Mouse (Mus musculus) liver, adult 2 months (tissue): Measurements from ENCODE around the gene Rarb.

Experiments used
- CTCF ChIP-seq: fragments of 200-500 bp; IDR thresholded peaks from 2 replicates; pipeline ENCODE4 v1.5.1; 2011; ENCODE audit warnings: low read depth, low read length, control low read depth
- POLR2A ChIP-seq: fragments of 200-500 bp; IDR thresholded peaks from 2 replicates; pipeline ENCODE4 v1.6.1; 2011; ENCODE audit warnings: low read length, control low read depth; ENCODE audit not compliant: insufficient read depth; ENCODE audit errors: extremely low read depth

DNA sequence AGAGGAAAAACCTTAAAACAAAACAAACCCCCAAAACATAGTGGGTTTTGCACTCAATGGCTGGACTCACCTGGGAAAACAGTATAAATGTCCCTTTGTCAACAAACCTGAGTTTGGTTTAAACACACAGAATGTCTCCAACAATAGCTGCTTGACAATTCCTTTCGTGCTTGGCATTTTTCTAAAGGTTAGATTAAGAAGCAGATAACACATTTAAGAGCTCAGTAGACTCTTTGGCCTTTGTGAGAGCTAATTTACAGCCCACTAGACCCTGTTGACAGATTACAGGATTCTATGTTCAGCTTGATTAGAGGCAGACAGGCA, 264.7 kb downstream of the Rarb start:
- TF ChIP-seq CTCF = no peak
- TF ChIP-seq POLR2A = no peak
